Mouse (Mus musculus) T-helper 1 cell (primary cell): ENCODE data around the gene Matn4.
"Not testable (repeated sequence)": the region's sequence is repeated elsewhere in the genome, so short reads cannot be mapped to it uniquely, and the experiment has no call there.

Source experiments
- in situ Hi-C: fragments of 300-600 bp; cut with MboI, MseI; formaldehyde crosslinking; loops from one replicate; pipeline ENCODE4 v1.15.1; 2025; ENCODE audit warnings: high pct_unique_total_duplicates

Gene Matn4

GRCm38 (mm10) chr2:164371371-164371770 lies 33.6 kb downstream of the Matn4 start:
- in situ Hi-C loops, result no loop called here

DNA sequence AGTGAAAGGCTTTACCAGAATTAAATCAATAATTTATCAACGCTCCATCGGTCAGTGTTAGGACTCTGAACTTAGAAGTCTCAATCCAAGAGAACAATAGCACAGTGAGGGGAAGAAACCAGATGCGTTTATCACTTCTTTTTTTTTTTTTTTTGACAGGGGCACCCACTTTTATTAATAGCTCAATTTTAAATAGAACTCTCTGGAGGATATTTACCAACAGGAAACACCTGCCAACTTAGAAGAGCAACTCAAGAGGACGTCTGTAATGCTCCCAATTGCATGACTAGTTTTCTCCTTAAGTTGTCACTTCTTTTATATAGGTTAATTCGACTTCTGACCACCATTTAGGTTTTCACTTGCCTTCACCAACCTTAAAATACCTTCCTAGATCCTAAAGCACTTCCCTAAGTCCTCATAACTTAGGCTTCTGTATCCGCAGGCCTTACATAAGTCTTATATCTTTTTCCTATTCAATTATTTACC lies 36.3 kb downstream of the Matn4 start:
- in situ Hi-C loops, result no loop called here

DNA sequence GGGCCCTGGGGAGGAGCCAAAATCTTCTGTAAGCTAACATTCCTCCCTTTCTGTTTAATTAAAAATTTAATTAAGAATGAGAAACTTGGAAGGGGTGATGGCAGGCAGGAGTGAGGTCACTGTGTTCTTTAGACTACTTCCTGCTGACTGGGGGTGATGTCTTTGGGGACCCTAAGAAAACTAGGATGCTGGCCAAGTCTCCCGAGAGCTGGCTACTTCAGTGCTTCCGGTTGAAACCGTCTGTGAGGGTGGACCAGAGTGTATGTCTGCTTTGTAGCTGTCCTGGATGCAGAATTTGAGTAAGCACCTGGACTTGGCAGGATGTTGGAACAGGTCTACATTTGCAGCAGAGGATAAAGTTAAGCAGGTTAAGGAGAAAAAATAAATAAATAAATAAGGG lies 38.0 kb downstream of the Matn4 start:
- in situ Hi-C loops, result no loop called here

DNA sequence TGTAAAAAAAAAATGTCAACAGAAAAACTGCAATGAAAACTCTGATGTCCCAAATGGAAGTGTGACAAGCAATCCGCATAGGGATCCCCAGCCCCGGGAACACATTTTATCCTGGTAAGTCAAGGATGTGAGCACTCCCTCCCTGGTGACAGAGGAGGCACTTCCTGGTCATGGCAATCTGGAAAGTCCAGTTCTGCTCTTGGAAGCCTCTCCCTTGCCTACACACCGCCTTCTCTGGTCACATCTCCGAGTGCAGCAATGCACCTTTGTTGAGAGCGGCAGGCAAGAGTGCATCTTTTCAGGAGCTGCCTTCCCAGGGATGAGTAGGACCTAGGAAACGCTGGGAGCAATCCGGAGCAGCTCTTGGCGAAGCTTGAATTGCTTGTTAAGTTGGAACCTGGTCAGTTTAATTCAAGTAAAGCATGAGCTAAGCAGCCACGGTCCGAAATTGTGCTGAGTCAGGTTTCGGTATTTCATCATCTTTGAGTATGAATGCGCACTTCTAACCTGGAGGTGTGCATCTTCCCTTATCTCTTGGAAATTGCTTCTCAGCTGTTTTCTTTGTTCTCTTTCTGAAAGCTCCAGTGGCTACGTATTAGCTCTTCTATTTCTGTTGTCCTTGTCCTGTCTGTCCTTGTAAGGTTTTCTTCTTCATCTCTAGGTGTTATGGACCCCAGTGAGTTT lies 43.8 kb downstream of the Matn4 start:
- in situ Hi-C loops, result no loop called here

DNA sequence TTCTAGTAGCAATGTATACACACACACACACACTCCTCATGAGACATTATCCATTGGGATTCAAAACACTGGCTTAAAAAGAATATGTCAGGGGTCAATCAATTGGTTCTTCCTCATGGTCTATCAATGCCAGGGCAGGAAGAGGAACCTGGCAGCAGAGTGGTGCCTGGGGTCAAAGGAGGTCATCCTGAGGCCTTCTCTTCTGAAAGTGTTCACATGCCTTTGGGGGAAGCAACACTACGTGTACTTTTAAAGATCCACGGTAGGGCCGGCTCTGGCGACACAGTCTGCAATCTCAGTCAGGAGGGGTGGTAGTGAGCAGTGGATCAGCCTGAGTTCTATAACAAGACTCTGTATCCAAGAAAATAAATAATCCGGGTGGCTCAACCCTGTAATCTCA lies 45.3 kb downstream of the Matn4 start:
- in situ Hi-C loops, result no loop called here

GRCm38 (mm10) chr2:164359031-164359430 lies 45.9 kb downstream of the Matn4 start:
- in situ Hi-C loops, result no loop called here

DNA sequence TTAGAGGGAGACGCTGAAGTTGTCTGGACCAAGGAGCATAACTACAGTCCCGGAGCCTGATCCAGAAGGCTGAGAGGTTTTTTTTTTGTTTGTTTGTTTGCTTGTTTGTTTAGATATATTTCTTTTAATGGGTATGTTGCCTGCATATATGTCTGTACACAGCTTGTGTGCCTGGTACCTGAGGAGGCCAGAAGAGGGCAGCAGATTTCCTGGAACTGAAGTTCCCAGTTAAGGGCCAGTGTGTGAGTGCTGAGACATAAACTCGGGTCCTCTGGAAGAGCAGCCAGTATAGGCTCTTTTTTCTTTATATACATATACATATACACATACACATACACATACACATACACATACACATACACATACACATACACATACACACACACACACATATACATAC lies 46.6 kb downstream of the Matn4 start:
- in situ Hi-C loops, result no loop called here

- in situ Hi-C loops, result no loop called here
Measured at GRCm38 (mm10) chr2:164356177-164356967, 48.6 kb downstream of the Matn4 start.

- in situ Hi-C loops, result no loop called here
Measured at GRCm38 (mm10) chr2:164353356-164353755, 51.6 kb downstream of the Matn4 start.

- in situ Hi-C loops, result no loop called here
Measured at GRCm38 (mm10) chr2:164352697-164353096, 52.3 kb downstream of the Matn4 start.

GRCm38 (mm10) chr2:164348980-164349379 lies 56.0 kb downstream of the Matn4 start:
- in situ Hi-C loops, result no loop called here

- in situ Hi-C loops, result not testable (repeated sequence)
Measured at GRCm38 (mm10) chr2:164347697-164348096, 57.3 kb downstream of the Matn4 start.

DNA sequence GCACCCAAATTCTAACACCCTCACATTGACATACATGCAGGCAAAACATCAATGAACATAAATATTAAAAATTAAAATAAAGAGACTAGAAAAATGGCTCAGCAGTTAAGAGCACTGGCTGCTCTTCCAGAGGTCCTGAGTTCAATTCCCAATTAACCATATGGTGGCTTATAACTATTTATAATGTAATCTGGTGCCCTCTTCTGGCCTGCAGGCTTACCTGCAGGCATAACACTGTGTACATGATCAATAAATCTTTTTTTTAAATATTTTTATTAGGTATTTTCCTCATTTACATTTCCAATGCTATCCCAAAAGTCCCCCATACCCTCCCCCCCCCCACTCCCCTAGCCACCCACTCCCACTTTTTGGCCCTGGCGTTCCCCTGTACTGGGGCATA lies 61.2 kb downstream of the Matn4 start:
- in situ Hi-C loops, result not testable (repeated sequence)
